Mouse (Mus musculus): ENCODE data around the gene 2410004B18Rik. TPM values are rescaled to one million over a fixed set of nuclear protein-coding genes. Genes with fewer than 3 reads are reported as not detected.

2410004B18Rik gene
- polyA plus RNA-seq (2012; rRNA removed; ENCODE audit: low replicate concordance), result 10.5 and 15.5 TPM in 2 replicates

DNA sequence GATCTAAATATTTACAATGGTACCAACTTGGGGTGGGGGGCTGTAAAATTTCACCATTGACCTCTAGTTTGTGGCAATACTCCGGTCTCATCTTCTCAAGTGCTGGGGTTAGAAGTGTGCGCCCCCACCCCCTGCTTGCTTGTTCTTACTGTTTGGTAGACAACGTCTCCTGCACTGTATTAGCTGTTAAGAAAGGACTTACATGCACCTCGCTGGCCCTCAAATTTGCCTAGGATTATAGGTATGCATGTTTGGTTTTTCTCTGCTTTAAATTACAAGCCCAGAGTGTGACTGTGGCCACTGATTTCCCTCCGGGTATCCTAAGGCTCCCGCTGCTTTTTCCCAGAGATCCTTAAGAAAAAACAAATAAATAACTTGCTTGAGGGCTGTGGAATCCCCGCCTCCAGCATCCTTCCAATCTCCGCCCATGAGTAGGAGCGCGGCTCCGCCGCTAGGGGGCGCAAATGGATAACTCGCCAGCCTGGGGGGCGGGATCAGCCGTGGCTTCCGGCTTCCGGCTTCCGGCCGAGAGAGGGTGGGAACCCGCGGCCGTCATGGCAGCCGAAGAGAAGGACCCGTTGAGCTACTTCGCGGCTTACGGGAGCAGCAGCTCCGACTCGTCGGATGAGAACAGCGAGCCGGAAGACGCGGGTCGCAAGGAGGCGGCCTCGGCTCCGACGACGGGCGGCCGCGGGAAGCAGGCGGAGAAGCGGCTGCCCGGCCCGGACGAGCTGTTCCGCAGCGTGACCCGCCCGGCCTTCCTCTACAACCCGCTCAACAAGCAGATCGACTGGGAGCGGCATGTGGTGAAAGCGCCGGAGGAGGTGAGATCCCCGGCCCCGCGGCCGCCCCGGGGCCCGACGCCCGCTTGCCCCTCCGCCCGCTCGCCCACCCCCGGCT, at the start of gene 2410004B18Rik:
2410004B18Rik (plus strand) TSS at position 510 of the 900 bp plus-strand sequence.

DNA sequence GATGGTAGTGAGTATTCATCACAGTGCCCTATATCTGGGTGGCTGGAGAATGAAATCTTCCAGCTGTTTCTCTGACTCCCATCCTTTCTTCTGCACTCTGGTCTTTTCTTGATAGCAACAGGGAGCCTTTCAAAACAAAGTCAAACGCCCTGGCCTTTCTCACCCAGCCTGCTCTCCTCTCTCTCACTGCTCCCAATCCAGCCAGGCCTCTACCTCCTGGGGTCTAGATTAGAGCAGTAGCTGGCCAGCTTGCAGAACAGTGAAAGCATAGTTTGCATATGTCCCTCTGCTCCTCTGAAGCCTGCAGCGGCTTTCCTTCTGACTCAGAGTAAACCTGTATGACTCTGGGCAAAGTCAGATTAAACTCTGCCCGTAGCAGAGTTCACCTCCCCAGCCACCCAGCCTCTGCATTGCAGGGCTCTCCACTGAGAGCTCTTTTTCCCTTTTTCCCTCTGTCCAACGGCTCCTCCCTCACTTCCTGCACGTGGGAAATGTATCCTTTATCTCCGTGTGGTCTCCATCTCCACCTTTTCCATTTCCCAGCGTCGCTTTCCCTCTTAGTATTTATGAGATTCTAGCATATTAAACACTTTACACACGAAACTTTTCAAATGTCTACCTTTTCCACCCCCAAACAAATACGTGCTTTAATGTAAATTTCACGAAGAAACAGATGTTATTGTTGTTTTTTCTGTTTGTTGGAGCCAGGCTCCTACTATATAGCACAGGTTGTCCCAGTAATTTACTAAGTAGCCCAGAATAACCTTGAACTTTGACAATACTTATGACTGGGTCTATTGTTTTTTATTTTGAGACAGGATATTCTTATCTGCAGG, 15.6 kb upstream of the 2410004B18Rik start, which contains the start of gene Bcl10:
Bcl10 (plus strand) TSS at position 786 of the 836 bp plus-strand sequence.

DNA sequence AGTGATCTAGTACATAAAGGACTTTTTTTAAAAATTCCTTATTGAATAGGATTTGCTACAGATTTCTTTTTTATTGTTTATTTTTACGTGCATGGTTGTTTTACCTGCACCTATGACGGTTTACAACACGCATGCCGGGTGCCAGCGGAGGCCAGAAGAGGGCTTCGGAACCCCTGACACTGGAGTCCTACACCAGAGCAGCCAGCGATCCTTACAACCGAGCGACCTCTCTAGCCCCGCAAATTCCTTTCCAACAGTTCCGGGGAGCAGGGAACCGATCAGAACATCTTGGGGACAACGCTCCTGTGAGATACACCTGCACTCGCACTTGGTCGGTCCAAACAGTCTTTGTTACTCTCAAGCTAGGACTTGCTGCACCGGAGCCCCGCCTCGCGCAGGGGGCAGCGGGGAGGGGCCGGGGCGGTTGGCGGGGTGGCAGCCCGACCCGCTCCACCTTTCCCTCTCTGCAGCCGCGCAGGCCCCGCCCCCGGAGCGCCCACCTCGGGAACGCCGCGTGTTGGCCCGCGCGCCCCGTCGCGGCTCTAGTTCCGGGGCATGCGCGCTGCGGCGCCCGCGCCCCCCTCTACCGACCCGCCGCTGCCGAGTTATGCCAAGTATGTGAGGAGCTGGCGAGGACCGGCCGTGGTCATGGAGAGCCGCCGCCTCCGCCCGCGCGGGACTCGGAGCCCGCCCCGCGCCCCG, 49.6 kb downstream of the 2410004B18Rik start, which contains the start of gene Syde2:
Syde2 (plus strand) TSS at position 603 of the 702 bp plus-strand sequence.

Other genes with a start within 250 kb of the 2410004B18Rik start
- 5.2 and 6.6 TPM in 2 replicates for gene Ddah1, start 179.3 kb upstream of the 2410004B18Rik start, polyA plus RNA-seq (2012; rRNA removed; ENCODE audit: low replicate concordance)
- 13.5 and 14.1 TPM in 2 replicates for gene Bcl10, start 15.2 kb upstream of the 2410004B18Rik start, polyA plus RNA-seq (2012; rRNA removed; ENCODE audit: low replicate concordance)
- gene Syde2, start 49.9 kb downstream of the 2410004B18Rik start, polyA plus RNA-seq (2012; rRNA removed; ENCODE audit: low replicate concordance), result 5.2 and 6.4 TPM in 2 replicates
- 0.13 TPM in 1 of 2 replicates, not detected in the other for gene Wdr63, start 170.1 kb downstream of the 2410004B18Rik start, polyA plus RNA-seq (2012; rRNA removed; ENCODE audit: low replicate concordance)
- 0.06 TPM in 1 of 2 replicates, not detected in the other for gene Mcoln3, start 179.4 kb downstream of the 2410004B18Rik start, polyA plus RNA-seq (2012; rRNA removed; ENCODE audit: low replicate concordance)
- 0.67 and 0.90 TPM in 2 replicates for gene Mcoln2, start 211.8 kb downstream of the 2410004B18Rik start, polyA plus RNA-seq (2012; rRNA removed; ENCODE audit: low replicate concordance)